Comparison of ENCODE assay signal across 8 mouse cellular contexts in the genomic region with DNA sequence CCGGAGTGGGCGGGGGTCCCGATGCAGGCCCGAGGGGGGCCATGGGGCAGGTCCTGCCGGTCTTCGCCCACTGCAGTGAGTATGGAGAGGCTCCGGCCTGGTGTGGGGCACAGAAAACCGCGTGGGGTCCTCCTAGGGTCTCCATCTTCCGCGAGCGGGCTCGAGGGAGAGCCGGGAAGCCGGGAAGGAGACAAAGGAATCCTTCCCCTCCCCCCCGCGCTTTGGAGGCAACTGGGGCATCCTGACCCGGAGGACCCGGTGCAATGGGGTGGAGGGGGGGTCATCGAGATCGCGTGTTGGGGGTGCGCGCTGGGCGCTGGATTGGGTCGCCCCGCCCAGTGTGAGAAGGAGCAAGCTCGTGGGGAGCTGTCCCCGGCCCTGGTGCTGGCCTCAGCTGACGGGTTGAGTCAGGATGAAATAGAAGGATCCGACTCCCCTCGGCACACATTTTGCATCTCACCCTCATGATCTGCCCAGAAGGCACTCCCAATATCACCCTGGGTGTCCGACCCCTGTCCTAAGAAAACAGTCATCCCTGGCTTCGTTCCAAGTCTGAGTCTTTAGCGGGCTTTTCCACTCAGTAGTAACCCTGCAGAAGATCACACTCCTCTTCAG. TPM values are rescaled to one million over a fixed set of nuclear protein-coding genes. Genes with fewer than 3 reads are reported as not detected.
DNase-seq lines count a peak whose midpoint lies in the region; ATAC-seq and TF ChIP-seq lines count a peak whose summit lies in the region.

No protein-coding gene starts in this region.

- peak overlapping the region; percentile 79 for H3K4me2 ChIP-seq in hindbrain, embryonic 12.5 days (replicated peaks)
- peak overlapping the region; percentile 98 for H3K4me2 ChIP-seq in limb, embryonic 14.5 days (replicated peaks; ENCODE audit: low read depth, low read length, severe bottlenecking)
- H3K4me2 ChIP-seq in midbrain, embryonic 16.5 days (ENCODE audit: low read length), result peak overlapping the region; percentile 71

- no peaks in the 10 kb centered on the region for H3K4me1 ChIP-seq in lung, adult 2 months (ENCODE audit: control insufficient read depth, insufficient read depth, low read length)
- peaks cover 16% of the 10 kb centered on the region for H3K4me1 ChIP-seq in hindbrain, embryonic 12.5 days
- peaks cover 5% of the 10 kb centered on the region; the same call in 1 of the 2 replicates for H3K4me1 ChIP-seq in limb, embryonic 14.5 days (ENCODE audit: control insufficient read depth, insufficient read depth, low read length)
- peaks cover 21% of the 10 kb centered on the region for H3K4me1 ChIP-seq in midbrain, embryonic 16.5 days (ENCODE audit: control insufficient read depth, insufficient read depth, low read length)

- peak overlapping the region; percentile 36 for H3K4me3 ChIP-seq in lung, adult 2 months (replicated peaks; ENCODE audit: extremely low read depth, low read depth, low read length)
- peak overlapping the region; percentile 78 for H3K4me3 ChIP-seq in hindbrain, embryonic 12.5 days
- peak overlapping the region; percentile 52 for H3K4me3 ChIP-seq in limb, embryonic 14.5 days (replicated peaks; ENCODE audit: low read length)
- peak overlapping the region; percentile 75 for H3K4me3 ChIP-seq in midbrain, embryonic 16.5 days (ENCODE audit: low read depth, low read length)

- peak overlapping the region; percentile 89 for H3K27ac ChIP-seq in hindbrain, embryonic 12.5 days
- no peak overlapping the region for H3K27ac ChIP-seq in limb, embryonic 14.5 days (replicated peaks; ENCODE audit: low read depth, low read length)
- H3K27ac ChIP-seq in midbrain, embryonic 16.5 days (ENCODE audit: low read length), result peak overlapping the region; percentile 90

- ATAC-seq in erythroid progenitor cell, adult 5-6 weeks (replicated peaks; ENCODE audit: low FRiP score, poor library complexity, severe bottlenecking), result 0 out of 2 replicates have a peak, but pooled peaks have one; percentile 15
- peak; percentile 82 for ATAC-seq in hindbrain, embryonic 12.5 days (ENCODE audit: low FRiP score)
- peak; percentile 62 for ATAC-seq in limb, embryonic 14.5 days (ENCODE audit: low FRiP score, low read depth)
- peak; percentile 80 for ATAC-seq in midbrain, embryonic 16.5 days

- WGBS in lung, adult 2 months, result 1% methylated on average over 34 of the region's 35 CpGs
- under 1% methylated on average over 35 of the region's 35 CpGs for WGBS in hindbrain, embryonic 12.5 days
- 2% methylated on average over 34 of the region's 35 CpGs for WGBS in limb, embryonic 14.5 days
- under 1% methylated on average over 30 of the region's 35 CpGs for WGBS in midbrain, embryonic 16.5 days

- peak; percentile 57 for DNase-seq in lung, adult 2 months
- no peak for DNase-seq in lung, postnatal 25 days (ENCODE audit: low spot score)
- DNase-seq in adrenal gland, postnatal 4 days (ENCODE audit: low spot score in 2 of 2), result peak; percentile 48 to 55
- DNase-seq in limb, embryonic 14.5 days (ENCODE audit: low spot score), result peak; percentile 70
- DNase-seq in thymus, postnatal 14 days, result peak; percentile 59

- no peak for TF ChIP-seq CTCF in lung, adult 2 months (IDR thresholded peaks at IDR 0.05; ENCODE audit: insufficient read depth, low read length)

- peaks cover 40% of the 10 kb centered on the region for H3K27me3 ChIP-seq in hindbrain, embryonic 12.5 days
- H3K27me3 ChIP-seq in limb, embryonic 14.5 days (ENCODE audit: control insufficient read depth, insufficient read depth, low read length), result peaks cover 34% of the 10 kb centered on the region
- H3K27me3 ChIP-seq in midbrain, embryonic 16.5 days (ENCODE audit: control insufficient read depth, insufficient read depth, low read depth, low read length), result peaks cover 34% of the 10 kb centered on the region

- peak overlapping the region; percentile 91 for H3K9ac ChIP-seq in hindbrain, embryonic 12.5 days
- peak overlapping the region; percentile 43 for H3K9ac ChIP-seq in limb, embryonic 14.5 days (ENCODE audit: low read depth, low read length, severe bottlenecking)
- peak overlapping the region; percentile 93 for H3K9ac ChIP-seq in midbrain, embryonic 16.5 days (ENCODE audit: low read depth, low read length)

- no peaks in the 10 kb centered on the region for H3K9me3 ChIP-seq in hindbrain, embryonic 12.5 days (replicated peaks)
- H3K9me3 ChIP-seq in limb, embryonic 14.5 days (ENCODE audit: control insufficient read depth, low read length), result no peaks in the 10 kb centered on the region
- H3K9me3 ChIP-seq in midbrain, embryonic 16.5 days (replicated peaks; ENCODE audit: control insufficient read depth, low read length, poor library complexity, severe bottlenecking), result no peaks in the 10 kb centered on the region

- H3K36me3 ChIP-seq in hindbrain, embryonic 12.5 days, result peaks cover 19% of the 10 kb centered on the region
- no peaks in the 10 kb centered on the region for H3K36me3 ChIP-seq in limb, embryonic 14.5 days (ENCODE audit: control insufficient read depth, insufficient read depth, low read length)
- H3K36me3 ChIP-seq in midbrain, embryonic 16.5 days (ENCODE audit: control insufficient read depth, insufficient read depth, low read length), result peaks cover 4% of the 10 kb centered on the region; the same call in 1 of the 2 replicates

- no peak for TF ChIP-seq POLR2A in lung, adult 2 months (IDR thresholded peaks at IDR 0.05; ENCODE audit: borderline replicate concordance, extremely low read depth, low read depth, low read length)
- TF ChIP-seq POLR2A in limb, embryonic 14.5 days (IDR thresholded peaks at IDR 0.05; ENCODE audit: borderline replicate concordance, extremely low read depth, insufficient read depth, insufficient read length), result no peak

RNA-seq across cellular contexts. Expression of a gene that starts 0.5 kb away (rescaled TPM):
- polyA plus RNA-seq in lung, adult 2 months (2012; rRNA removed), result 56.3 and 76.2 TPM in 2 replicates
- total RNA-seq in adrenal gland, postnatal 4 days (2021), result 10 to 100 TPM; 19.3 to 28.8 TPM
- total RNA-seq in erythroid progenitor cell, adult 5-6 weeks (2015; ENCODE audit: low replicate concordance), result 4.0 TPM in 1 of 2 replicates, not detected in the other
- total RNA-seq in erythroid progenitor cell, adult 5-6 weeks (2017; ENCODE audit: low replicate concordance), result not detected in 2 replicates
- 67.8 and 68.0 TPM in 2 replicates for polyA plus RNA-seq in hindbrain, embryonic 12.5 days (2016; fragmentation: Nextera tagmentation; extraction: Ambion mirVana)
- polyA plus RNA-seq in limb, embryonic 14.5 days (2012; rRNA removed), result 44.3 and 59.4 TPM in 2 replicates
- polyA plus RNA-seq in limb, embryonic 14.5 days (2014; fragmentation: Nextera tagmentation; extraction: Ambion mirVana), result 22.5 and 30.6 TPM in 2 replicates
- 111 and 114 TPM in 2 replicates for polyA plus RNA-seq in midbrain, embryonic 16.5 days (2015; fragmentation: Nextera tagmentation; extraction: Ambion mirVana)

RNA-seq across cellular contexts. Expression of a gene that starts 3.0 kb away (rescaled TPM):
- polyA plus RNA-seq in lung, adult 2 months (2012; rRNA removed), result 0.23 and 0.36 TPM in 2 replicates
- total RNA-seq in adrenal gland, postnatal 4 days (2021), result under 1 TPM in 1 of 2 experiments, not detected in 1; 0.39 TPM
- not detected in 2 replicates for total RNA-seq in erythroid progenitor cell, adult 5-6 weeks (2015; ENCODE audit: low replicate concordance)
- not detected in 2 replicates for total RNA-seq in erythroid progenitor cell, adult 5-6 weeks (2017; ENCODE audit: low replicate concordance)
- polyA plus RNA-seq in hindbrain, embryonic 12.5 days (2016; fragmentation: Nextera tagmentation; extraction: Ambion mirVana), result 0.17 TPM in 1 of 2 replicates, not detected in the other
- not detected in 2 replicates for polyA plus RNA-seq in limb, embryonic 14.5 days (2012; rRNA removed)
- not detected in 2 replicates for polyA plus RNA-seq in limb, embryonic 14.5 days (2014; fragmentation: Nextera tagmentation; extraction: Ambion mirVana)
- polyA plus RNA-seq in midbrain, embryonic 16.5 days (2015; fragmentation: Nextera tagmentation; extraction: Ambion mirVana), result 1.5 and 1.6 TPM in 2 replicates

RNA-seq across cellular contexts. Expression of a gene that starts 11.3 kb away (rescaled TPM):
- 194 TPM in 2 replicates for polyA plus RNA-seq in lung, adult 2 months (2012; rRNA removed)
- 10 to 100 TPM; 83.7 to 89.3 TPM for total RNA-seq in adrenal gland, postnatal 4 days (2021)
- 34.0 and 58.7 TPM in 2 replicates for total RNA-seq in erythroid progenitor cell, adult 5-6 weeks (2015; ENCODE audit: low replicate concordance)
- total RNA-seq in erythroid progenitor cell, adult 5-6 weeks (2017; ENCODE audit: low replicate concordance), result 17.9 and 26.7 TPM in 2 replicates
- 52.7 and 60.3 TPM in 2 replicates for polyA plus RNA-seq in hindbrain, embryonic 12.5 days (2016; fragmentation: Nextera tagmentation; extraction: Ambion mirVana)
- 126 and 169 TPM in 2 replicates for polyA plus RNA-seq in limb, embryonic 14.5 days (2012; rRNA removed)
- polyA plus RNA-seq in limb, embryonic 14.5 days (2014; fragmentation: Nextera tagmentation; extraction: Ambion mirVana), result 66.7 and 67.0 TPM in 2 replicates
- 35.5 and 40.9 TPM in 2 replicates for polyA plus RNA-seq in midbrain, embryonic 16.5 days (2015; fragmentation: Nextera tagmentation; extraction: Ambion mirVana)

RNA-seq across cellular contexts. Expression of a gene that starts 27.0 kb away (rescaled TPM):
- 4.0 and 4.6 TPM in 2 replicates for polyA plus RNA-seq in lung, adult 2 months (2012; rRNA removed)
- total RNA-seq in adrenal gland, postnatal 4 days (2021), result under 1 TPM; 0.85 to 0.98 TPM
- 6.3 and 7.9 TPM in 2 replicates for total RNA-seq in erythroid progenitor cell, adult 5-6 weeks (2015; ENCODE audit: low replicate concordance)
- total RNA-seq in erythroid progenitor cell, adult 5-6 weeks (2017; ENCODE audit: low replicate concordance), result 1.3 and 3.3 TPM in 2 replicates
- 0.10 TPM in 1 of 2 replicates, not detected in the other for polyA plus RNA-seq in hindbrain, embryonic 12.5 days (2016; fragmentation: Nextera tagmentation; extraction: Ambion mirVana)
- 0.69 and 0.88 TPM in 2 replicates for polyA plus RNA-seq in limb, embryonic 14.5 days (2012; rRNA removed)
- polyA plus RNA-seq in limb, embryonic 14.5 days (2014; fragmentation: Nextera tagmentation; extraction: Ambion mirVana), result 0.14 and 0.28 TPM in 2 replicates
- 0.06 TPM in 2 replicates for polyA plus RNA-seq in midbrain, embryonic 16.5 days (2015; fragmentation: Nextera tagmentation; extraction: Ambion mirVana)

RNA-seq across cellular contexts. Expression of a gene that starts 54.8 kb away (rescaled TPM):
- polyA plus RNA-seq in lung, adult 2 months (2012; rRNA removed), result 24.6 and 27.6 TPM in 2 replicates
- 10 to 100 TPM; 23.6 to 24.1 TPM for total RNA-seq in adrenal gland, postnatal 4 days (2021)
- 19.8 and 25.6 TPM in 2 replicates for total RNA-seq in erythroid progenitor cell, adult 5-6 weeks (2015; ENCODE audit: low replicate concordance)
- total RNA-seq in erythroid progenitor cell, adult 5-6 weeks (2017; ENCODE audit: low replicate concordance), result 20.0 and 22.7 TPM in 2 replicates
- polyA plus RNA-seq in hindbrain, embryonic 12.5 days (2016; fragmentation: Nextera tagmentation; extraction: Ambion mirVana), result 41.1 and 41.7 TPM in 2 replicates
- 19.6 and 23.6 TPM in 2 replicates for polyA plus RNA-seq in limb, embryonic 14.5 days (2012; rRNA removed)
- 27.5 and 31.7 TPM in 2 replicates for polyA plus RNA-seq in limb, embryonic 14.5 days (2014; fragmentation: Nextera tagmentation; extraction: Ambion mirVana)
- 33.8 and 36.5 TPM in 2 replicates for polyA plus RNA-seq in midbrain, embryonic 16.5 days (2015; fragmentation: Nextera tagmentation; extraction: Ambion mirVana)

Comparison
In these comparisons a context has a peak if more than half of its experiments do, and no peak if none do; other contexts are left out.
1. ATAC-seq: peak in every context shown above with its lines; median percentile 82 in hindbrain, embryonic 12.5 days; 80 in midbrain, embryonic 16.5 days; 62 in limb, embryonic 14.5 days; 15 in erythroid progenitor cell, adult 5-6 weeks.
2. H3K9ac ChIP-seq: peak in every context shown above with its lines; median percentile 93 in midbrain, embryonic 16.5 days; 91 in hindbrain, embryonic 12.5 days; 43 in limb, embryonic 14.5 days.